Mouse (Mus musculus): ENCODE results near the gene Smoc1.

The Smoc1 gene

GRCm38 (mm10) chr12:81081031-81081430, 54.4 kb downstream of the Smoc1 start:
- no peak for DNase-seq (ENCODE audit: low spot score)

- no peak for DNase-seq (ENCODE audit: low spot score)
These were observed 56.5 kb downstream of the Smoc1 start for GRCm38 (mm10) chr12:81083146-81083545.

GRCm38 (mm10) chr12:81085244-81085643, 58.6 kb downstream of the Smoc1 start:
- no peak for DNase-seq (ENCODE audit: low spot score)

- no peak for DNase-seq (ENCODE audit: low spot score)
These were observed 61.5 kb downstream of the Smoc1 start for GRCm38 (mm10) chr12:81088131-81088530.

GRCm38 (mm10) chr12:81091641-81092040, 65.0 kb downstream of the Smoc1 start:
- no peak for DNase-seq (ENCODE audit: low spot score)

GRCm38 (mm10) chr12:81092641-81093040, 66.0 kb downstream of the Smoc1 start:
- no peak for DNase-seq (ENCODE audit: low spot score)

GRCm38 (mm10) chr12:81093211-81093610, 66.6 kb downstream of the Smoc1 start:
- no peak for DNase-seq (ENCODE audit: low spot score)

- DNase-seq (ENCODE audit: low spot score), result no peak
These were observed 68.3 kb downstream of the Smoc1 start for GRCm38 (mm10) chr12:81094766-81095405.

GRCm38 (mm10) chr12:81097267-81097666, 70.7 kb downstream of the Smoc1 start:
- DNase-seq (ENCODE audit: low spot score), result no peak

GRCm38 (mm10) chr12:81097738-81098137, 71.1 kb downstream of the Smoc1 start:
- no peak for DNase-seq (ENCODE audit: low spot score)

GRCm38 (mm10) chr12:81099161-81099560, 72.6 kb downstream of the Smoc1 start:
- DNase-seq (ENCODE audit: low spot score), result no peak

- no peak for DNase-seq (ENCODE audit: low spot score)
These were observed 75.1 kb downstream of the Smoc1 start for GRCm38 (mm10) chr12:81101691-81102090.

GRCm38 (mm10) chr12:81104546-81104945, 77.9 kb downstream of the Smoc1 start:
- DNase-seq (ENCODE audit: low spot score), result no peak

GRCm38 (mm10) chr12:81105721-81106633, 79.4 kb downstream of the Smoc1 start:
- DNase-seq (ENCODE audit: low spot score), result no peak

GRCm38 (mm10) chr12:81107278-81108100, 80.9 kb downstream of the Smoc1 start:
- DNase-seq (ENCODE audit: low spot score), result no peak

- no peak for DNase-seq (ENCODE audit: low spot score)
These were observed 82.0 kb downstream of the Smoc1 start for GRCm38 (mm10) chr12:81108600-81109011.

- no peak for DNase-seq (ENCODE audit: low spot score)
These were observed 83.4 kb downstream of the Smoc1 start for GRCm38 (mm10) chr12:81110006-81110405.

- DNase-seq (ENCODE audit: low spot score), result no peak
These were observed 85.7 kb downstream of the Smoc1 start for GRCm38 (mm10) chr12:81112321-81112720.

- DNase-seq (ENCODE audit: low spot score), result no peak
These were observed 93.7 kb downstream of the Smoc1 start for GRCm38 (mm10) chr12:81120301-81120700.

- no peak for DNase-seq (ENCODE audit: low spot score)
These were observed 97.2 kb downstream of the Smoc1 start for GRCm38 (mm10) chr12:81123793-81124192.

- no peak for DNase-seq (ENCODE audit: low spot score)
These were observed 100.2 kb downstream of the Smoc1 start for GRCm38 (mm10) chr12:81126842-81127241.

GRCm38 (mm10) chr12:81128693-81129092, 102.1 kb downstream of the Smoc1 start:
- DNase-seq (ENCODE audit: low spot score), result no peak

Measured in layer of hippocampus, adult 9-10 months (tissue).